Mouse (Mus musculus): ENCODE results near the gene 1700047I17Rik2. TPM values are rescaled to one million over a fixed set of nuclear protein-coding genes. Genes with fewer than 3 reads are reported as not detected.
"Not testable (repeated sequence)": the region's sequence is repeated elsewhere in the genome, so short reads cannot be mapped to it uniquely, and the experiment has no call there.

The 1700047I17Rik2 gene
- 1 to 10 TPM; 1.7 to 9.3 TPM for total RNA-seq (2021)
- long read RNA-seq, experiment 1, transcript 1700047I17Rik2-201 (5 exons, 3,863 nt) = major isoform, 33 of 36 reads
- long read RNA-seq, experiment 1, partial matches to known transcripts = 0 of 36 reads
- long read RNA-seq, experiment 1, other reads (novel, unspliced or antisense) = 3 of 36 reads
- long read RNA-seq, experiment 2, transcript 1700047I17Rik2-201 (5 exons, 3,863 nt) = major isoform, 40 of 47 reads
- long read RNA-seq, experiment 2, partial matches to known transcripts = 0 of 47 reads
- long read RNA-seq, experiment 2, other reads (novel, unspliced or antisense) = 7 of 47 reads

DNA sequence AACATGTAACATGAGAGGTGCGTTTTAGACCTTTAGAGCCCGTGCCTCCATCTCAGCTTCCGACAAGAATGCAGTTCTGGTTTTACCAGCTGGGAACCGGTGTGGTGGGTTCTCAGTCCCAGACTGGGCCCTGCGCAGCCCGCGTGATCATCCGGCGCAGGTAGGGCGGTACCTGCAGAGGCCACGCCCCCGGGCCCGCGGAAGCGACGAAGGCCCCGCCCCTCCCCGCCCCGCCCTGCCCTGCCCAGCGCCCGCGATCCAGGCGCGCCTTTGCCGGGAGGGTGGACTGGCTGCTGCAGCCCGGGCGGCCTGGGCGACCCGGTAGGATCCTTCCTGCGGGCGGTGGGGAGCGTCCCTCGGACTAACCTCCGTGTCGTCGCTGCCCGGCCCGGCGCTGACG lies at the start of gene 1700047I17Rik2:
1700047I17Rik2 (plus strand) TSS at position 287 of the 400 bp plus-strand sequence.
- not testable (repeated sequence) for DNase-seq (ENCODE audit: low spot score in 2 of 2)

DNA sequence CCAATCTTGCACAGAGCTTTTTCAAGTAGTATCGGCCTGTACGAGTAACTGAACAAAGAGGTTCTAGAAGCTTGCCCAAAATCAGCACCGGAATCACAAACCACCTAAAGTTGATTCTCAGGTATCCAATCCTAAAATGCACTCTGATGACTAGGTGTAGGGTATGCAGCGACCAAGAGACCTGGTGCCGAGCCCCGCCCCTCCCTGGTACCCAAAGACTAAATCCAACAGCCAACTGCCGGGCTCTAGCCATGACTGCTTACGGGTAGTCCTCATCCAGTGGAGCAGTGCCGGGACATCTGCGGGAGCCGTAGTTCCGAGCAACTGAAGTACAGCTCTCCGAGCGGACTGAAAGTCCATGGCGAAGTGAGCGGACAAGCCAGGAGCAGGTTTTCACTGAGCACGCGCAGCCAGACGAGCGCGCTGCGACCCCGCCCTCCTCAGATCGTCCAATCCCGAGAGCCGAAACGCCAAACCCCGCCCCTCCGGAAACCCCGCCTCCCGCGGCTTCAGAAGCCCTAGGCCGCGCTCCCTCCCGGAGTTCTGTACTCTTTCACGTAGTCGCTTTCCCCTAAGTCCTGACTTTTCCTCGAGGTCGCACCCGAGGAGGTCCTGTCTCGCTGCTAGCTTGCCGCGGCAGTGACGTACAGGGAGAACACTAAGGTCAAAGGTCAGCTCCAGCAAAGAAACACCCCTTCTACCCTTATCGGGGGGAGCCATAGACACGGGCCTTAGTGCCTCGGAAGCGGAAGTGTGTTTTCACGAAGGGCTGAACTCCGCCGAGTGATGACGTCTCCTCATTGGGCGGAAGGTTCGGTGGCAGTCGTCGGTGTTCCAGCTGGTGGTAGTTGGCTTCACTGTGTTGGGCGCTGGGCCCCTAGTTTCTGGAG lies 44.6 kb upstream of the 1700047I17Rik2 start, which contains the start of gene Srp54b:
Srp54b (plus strand) TSS at position 546 of the 890 bp plus-strand sequence.
- not testable (repeated sequence) for DNase-seq (ENCODE audit: low spot score in 2 of 2)

DNA sequence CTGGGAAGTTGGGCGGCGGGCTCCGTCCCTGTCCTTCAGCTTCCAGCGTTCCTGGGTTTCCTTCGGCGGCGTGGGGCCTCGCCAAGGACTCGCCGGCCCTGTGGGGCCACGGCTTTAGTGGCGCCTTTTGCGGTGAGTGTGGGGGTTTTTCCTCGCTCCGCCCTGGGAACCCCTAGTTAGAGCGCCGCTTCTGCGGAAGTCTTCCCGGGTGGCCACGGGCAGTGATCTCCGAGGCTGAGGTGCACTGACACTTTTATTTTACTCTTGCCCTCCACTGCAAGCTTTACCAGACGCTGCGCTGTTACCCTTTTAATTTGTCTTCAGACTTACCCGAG lies 44.0 kb upstream of the 1700047I17Rik2 start:
- DNase-seq (ENCODE audit: low spot score in 2 of 2) = not testable (repeated sequence)

DNA sequence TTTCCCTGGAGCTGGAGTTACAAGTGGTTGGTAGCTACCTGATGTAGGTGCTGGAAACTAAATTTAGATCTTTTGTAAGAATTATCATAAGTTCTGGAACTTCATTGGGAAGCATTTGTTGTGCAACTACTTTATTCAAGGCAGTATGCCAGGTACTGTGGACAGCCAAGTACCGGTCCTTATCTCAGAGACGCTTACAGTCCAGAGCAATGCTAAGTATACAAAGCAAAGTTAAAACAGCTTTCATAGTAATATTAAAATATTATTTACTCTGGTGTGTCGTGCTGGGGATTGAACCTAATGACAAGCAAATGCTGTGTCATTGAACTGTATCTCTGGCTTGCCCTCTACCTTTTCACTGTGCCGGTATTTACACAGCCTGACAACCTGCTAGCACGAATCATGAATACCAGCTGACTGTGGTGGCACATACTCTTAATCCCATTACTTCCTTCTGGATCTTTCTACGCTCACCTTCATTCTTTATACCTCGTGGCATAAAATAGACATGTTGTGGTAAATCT lies 32.3 kb upstream of the 1700047I17Rik2 start:
- not testable (repeated sequence) for DNase-seq (ENCODE audit: low spot score in 2 of 2)

DNA sequence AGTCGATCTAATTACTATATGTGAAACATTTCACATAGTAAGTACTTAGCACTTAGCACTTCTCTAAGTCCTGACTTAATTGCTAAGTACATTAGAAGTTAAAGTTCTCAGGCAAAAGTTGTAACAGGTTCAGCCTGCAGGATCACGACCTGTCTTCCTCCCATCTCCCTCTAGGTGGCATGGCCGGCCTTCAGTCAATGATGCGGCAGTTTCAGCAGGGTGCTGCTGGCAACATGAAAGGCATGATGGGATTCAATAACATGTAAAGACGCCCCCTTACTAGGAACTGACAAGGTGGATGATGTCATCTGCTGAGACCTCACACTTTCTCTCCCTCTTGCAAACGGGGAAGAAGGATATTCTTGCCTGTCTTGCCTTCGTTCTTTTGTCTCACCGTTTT lies 11.7 kb upstream of the 1700047I17Rik2 start:
- DNase-seq (ENCODE audit: low spot score in 2 of 2) = not testable (repeated sequence)

DNA sequence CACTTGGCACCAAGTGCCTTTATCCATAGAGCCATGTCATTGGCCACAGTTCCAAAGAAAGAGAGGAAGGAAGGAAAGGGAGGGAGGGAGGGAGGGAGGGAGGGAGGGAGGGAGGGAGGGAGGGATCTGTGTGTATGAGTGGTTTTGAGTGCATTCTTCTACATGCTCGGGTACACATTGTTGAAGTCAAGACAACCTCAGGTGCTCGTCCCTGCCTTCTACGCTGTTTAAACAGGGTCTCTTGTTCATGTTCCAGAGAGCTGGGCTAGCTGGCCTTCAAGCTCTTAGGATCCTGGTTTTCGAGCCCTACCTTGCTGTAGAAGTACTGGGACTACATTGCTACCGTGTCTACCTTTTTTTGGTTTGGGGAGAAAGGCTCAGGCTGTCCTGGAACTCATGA lies 10.3 kb upstream of the 1700047I17Rik2 start:
- not testable (repeated sequence) for DNase-seq (ENCODE audit: low spot score in 2 of 2)

DNA sequence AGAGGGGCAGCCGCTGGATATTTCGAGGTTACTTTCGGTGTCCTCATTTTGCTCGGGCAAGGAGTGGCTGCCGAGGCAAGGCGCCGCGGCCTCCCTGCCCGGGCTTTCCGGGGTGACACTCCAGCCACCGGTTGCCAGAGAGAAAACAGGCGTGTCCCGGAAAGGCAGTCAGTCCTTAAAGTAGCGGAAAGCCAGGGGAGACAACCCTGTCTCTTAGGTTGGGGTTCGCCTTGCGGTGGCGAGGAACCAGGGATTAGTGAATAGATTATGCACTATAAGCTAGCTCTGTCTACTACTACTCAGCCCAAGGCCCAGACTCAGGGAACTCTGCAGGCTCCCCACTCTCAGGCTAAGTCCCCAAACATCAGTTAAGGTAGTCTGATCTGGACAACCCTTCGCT lies 407 bp downstream of the 1700047I17Rik2 start:
- DNase-seq (ENCODE audit: low spot score in 2 of 2) = not testable (repeated sequence)

DNA sequence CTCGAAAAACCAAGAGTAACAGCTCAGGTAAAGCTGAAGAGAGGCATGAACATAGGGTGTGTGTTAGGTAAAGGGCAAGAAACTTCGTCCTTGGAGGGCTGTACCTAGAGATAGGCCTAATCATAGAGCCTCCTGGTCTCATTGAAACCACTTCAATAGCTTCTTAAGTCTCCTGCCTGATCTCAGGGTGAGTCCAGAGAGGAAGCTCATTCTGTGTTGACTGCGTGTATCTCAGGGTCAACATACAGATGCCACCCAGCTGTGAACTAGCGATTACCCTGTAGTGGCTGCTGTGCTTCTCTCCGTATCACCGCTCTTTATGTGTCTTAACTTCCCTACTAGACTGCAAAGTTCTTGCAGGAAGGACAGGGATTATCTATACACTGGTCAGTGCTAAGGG lies 13.6 kb downstream of the 1700047I17Rik2 start:
- DNase-seq (ENCODE audit: low spot score in 2 of 2) = not testable (repeated sequence)

DNA sequence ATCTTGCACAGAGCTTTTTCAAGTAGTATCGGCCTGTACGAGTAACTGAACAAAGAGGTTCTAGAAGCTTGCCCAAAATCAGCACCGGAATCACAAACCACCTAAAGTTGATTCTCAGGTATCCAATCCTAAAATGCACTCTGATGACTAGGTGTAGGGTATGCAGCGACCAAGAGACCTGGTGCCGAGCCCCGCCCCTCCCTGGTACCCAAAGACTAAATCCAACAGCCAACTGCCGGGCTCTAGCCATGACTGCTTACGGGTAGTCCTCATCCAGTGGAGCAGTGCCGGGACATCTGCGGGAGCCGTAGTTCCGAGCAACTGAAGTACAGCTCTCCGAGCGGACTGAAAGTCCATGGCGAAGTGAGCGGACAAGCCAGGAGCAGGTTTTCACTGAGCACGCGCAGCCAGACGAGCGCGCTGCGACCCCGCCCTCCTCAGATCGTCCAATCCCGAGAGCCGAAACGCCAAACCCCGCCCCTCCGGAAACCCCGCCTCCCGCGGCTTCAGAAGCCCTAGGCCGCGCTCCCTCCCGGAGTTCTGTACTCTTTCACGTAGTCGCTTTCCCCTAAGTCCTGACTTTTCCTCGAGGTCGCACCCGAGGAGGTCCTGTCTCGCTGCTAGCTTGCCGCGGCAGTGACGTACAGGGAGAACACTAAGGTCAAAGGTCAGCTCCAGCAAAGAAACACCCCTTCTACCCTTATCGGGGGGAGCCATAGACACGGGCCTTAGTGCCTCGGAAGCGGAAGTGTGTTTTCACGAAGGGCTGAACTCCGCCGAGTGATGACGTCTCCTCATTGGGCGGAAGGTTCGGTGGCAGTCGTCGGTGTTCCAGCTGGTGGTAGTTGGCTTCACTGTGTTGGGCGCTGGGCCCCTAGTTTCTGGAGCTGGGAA lies 30.5 kb downstream of the 1700047I17Rik2 start, which contains the start of gene Srp54c:
Srp54c (plus strand) TSS at position 543 of the 894 bp plus-strand sequence.
- DNase-seq (ENCODE audit: low spot score in 2 of 2) = not testable (repeated sequence)

DNA sequence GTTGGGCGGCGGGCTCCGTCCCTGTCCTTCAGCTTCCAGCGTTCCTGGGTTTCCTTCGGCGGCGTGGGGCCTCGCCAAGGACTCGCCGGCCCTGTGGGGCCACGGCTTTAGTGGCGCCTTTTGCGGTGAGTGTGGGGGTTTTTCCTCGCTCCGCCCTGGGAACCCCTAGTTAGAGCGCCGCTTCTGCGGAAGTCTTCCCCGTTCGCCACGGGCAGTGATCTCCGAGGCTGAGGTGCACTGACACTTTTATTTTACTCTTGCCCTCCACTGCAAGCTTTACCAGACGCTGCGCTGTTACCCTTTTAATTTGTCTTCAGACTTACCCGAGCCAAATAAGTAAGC lies 31.1 kb downstream of the 1700047I17Rik2 start:
- DNase-seq (ENCODE audit: low spot score in 2 of 2) = not testable (repeated sequence)

DNA sequence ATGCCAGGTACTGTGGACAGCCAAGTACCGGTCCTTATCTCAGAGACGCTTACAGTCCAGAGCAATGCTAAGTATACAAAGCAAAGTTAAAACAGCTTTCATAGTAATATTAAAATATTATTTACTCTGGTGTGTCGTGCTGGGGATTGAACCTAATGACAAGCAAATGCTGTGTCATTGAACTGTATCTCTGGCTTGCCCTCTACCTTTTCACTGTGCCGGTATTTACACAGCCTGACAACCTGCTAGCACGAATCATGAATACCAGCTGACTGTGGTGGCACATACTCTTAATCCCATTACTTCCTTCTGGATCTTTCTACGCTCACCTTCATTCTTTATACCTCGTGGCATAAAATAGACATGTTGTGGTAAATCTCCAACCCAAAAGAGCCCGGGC lies 42.9 kb downstream of the 1700047I17Rik2 start:
- not testable (repeated sequence) for DNase-seq (ENCODE audit: low spot score in 2 of 2)

DNA sequence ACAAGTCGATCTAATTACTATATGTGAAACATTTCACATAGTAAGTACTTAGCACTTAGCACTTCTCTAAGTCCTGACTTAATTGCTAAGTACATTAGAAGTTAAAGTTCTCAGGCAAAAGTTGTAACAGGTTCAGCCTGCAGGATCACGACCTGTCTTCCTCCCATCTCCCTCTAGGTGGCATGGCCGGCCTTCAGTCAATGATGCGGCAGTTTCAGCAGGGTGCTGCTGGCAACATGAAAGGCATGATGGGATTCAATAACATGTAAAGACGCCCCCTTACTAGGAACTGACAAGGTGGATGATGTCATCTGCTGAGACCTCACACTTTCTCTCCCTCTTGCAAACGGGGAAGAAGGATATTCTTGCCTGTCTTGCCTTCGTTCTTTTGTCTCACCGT lies 62.6 kb downstream of the 1700047I17Rik2 start:
- DNase-seq (ENCODE audit: low spot score in 2 of 2) = not testable (repeated sequence)

DNA sequence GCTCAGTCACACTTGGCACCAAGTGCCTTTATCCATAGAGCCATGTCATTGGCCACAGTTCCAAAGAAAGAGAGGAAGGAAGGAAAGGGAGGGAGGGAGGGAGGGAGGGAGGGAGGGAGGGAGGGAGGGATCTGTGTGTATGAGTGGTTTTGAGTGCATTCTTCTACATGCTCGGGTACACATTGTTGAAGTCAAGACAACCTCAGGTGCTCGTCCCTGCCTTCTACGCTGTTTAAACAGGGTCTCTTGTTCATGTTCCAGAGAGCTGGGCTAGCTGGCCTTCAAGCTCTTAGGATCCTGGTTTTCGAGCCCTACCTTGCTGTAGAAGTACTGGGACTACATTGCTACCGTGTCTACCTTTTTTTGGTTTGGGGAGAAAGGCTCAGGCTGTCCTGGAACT lies 64.0 kb downstream of the 1700047I17Rik2 start:
- not testable (repeated sequence) for DNase-seq (ENCODE audit: low spot score in 2 of 2)

Other genes starting within 250 kb of the 1700047I17Rik2 start
- not detected for gene Gm20403, start 213.1 kb upstream of the 1700047I17Rik2 start, total RNA-seq (2021)
- gene Baz1a, start 185.2 kb upstream of the 1700047I17Rik2 start, total RNA-seq (2021) = 1 to 10 TPM; 1.2 to 3.8 TPM
- gene 2700097O09Rik, start 119.5 kb upstream of the 1700047I17Rik2 start, total RNA-seq (2021) = 1 to 10 TPM; 8.1 to 8.6 TPM
- gene Srp54a, start 119.3 kb upstream of the 1700047I17Rik2 start, total RNA-seq (2021) = 10 to 100 TPM; 88.2 to 95.9 TPM
- 10 to 100 TPM; 17.6 to 22.7 TPM for gene Fam177a, start 75.1 kb upstream of the 1700047I17Rik2 start, total RNA-seq (2021)
- gene Srp54b, start 44.5 kb upstream of the 1700047I17Rik2 start, total RNA-seq (2021) = 10 to 100 TPM; 62.0 to 66.4 TPM
- 10 to 100 TPM; 36.7 to 38.1 TPM for gene Srp54c, start 30.6 kb downstream of the 1700047I17Rik2 start, total RNA-seq (2021)
- gene 1110008L16Rik, start 100.0 kb downstream of the 1700047I17Rik2 start, total RNA-seq (2021) = 10 to 100 TPM in 1 of 2 experiments, 1 to 10 TPM in 1; 8.1 to 10.4 TPM
- 10 to 100 TPM; 12.4 to 14.1 TPM for gene Ppp2r3c, start 103.4 kb downstream of the 1700047I17Rik2 start, total RNA-seq (2021)
- 100 to 1,000 TPM; 140 to 142 TPM for gene Psma6, start 184.6 kb downstream of the 1700047I17Rik2 start, total RNA-seq (2021)

All from layer of hippocampus, postnatal 14 days (tissue).